Mouse (Mus musculus): Measurements from ENCODE around the gene Ptpn9.

- TF ChIP-seq CTCF (IDR thresholded peaks at IDR 0.05; ENCODE audit: insufficient read depth, low read depth, low read length) (no peak), POLR2A (IDR thresholded peaks at IDR 0.05; ENCODE audit: insufficient read depth, low read depth, low read length) (no peak)
Measured at GRCm38 (mm10) chr9:56973960-56974524, 20.7 kb upstream of the Ptpn9 start.

Measured in olfactory bulb, adult 2 months (tissue).